Mouse (Mus musculus) stomach, postnatal 0 days (tissue): ENCODE measurements around the gene Efna5. TPM values are rescaled to one million over a fixed set of nuclear protein-coding genes. Genes with fewer than 3 reads are reported as not detected.

Experiments used
- ATAC-seq: fragments of 200-750 bp; cut with Nextera tagmentation; 2 replicates; pipeline ENCODE4 v1.8.0; 2017; ENCODE audit not compliant: low FRiP score, low TSS enrichment
- DNase-seq: peaks from one replicate; pipeline ENCODE4 v3.0.0-alpha.2; 2016; ENCODE audit warnings: low spot score
- H3K27ac ChIP-seq: fragments of 300-500 bp; sonication (generic); replicated peaks from 2 replicates; pipeline ENCODE4 v1.5.1; 2014; ENCODE audit warnings: mild to moderate bottlenecking, control low read depth
- H3K27me3 ChIP-seq: fragments of 300-500 bp; sonication (generic); 2 replicates; pipeline ENCODE4 v1.6.1; 2014; ENCODE audit warnings: low read length; ENCODE audit not compliant: control insufficient read depth, insufficient read depth
- H3K36me3 ChIP-seq: fragments of 300-500 bp; sonication (generic); 2 replicates; pipeline ENCODE4 v1.6.1; 2014; ENCODE audit warnings: low read length, mixed read lengths; ENCODE audit not compliant: control insufficient read depth, insufficient read depth
- H3K4me1 ChIP-seq: fragments of 300-500 bp; sonication (generic); replicated peaks from 2 replicates; pipeline ENCODE4 v1.6.1; 2014; ENCODE audit warnings: antibody characterized with exemption; ENCODE audit not compliant: control insufficient read depth, insufficient read depth
- H3K4me2 ChIP-seq: fragments of 300-500 bp; sonication (generic); replicated peaks from 2 replicates; pipeline ENCODE4 v1.6.1; 2014; ENCODE audit warnings: low read depth, mild to moderate bottlenecking, control low read depth, moderate library complexity
- H3K4me3 ChIP-seq: fragments of 300-500 bp; sonication (generic); 2 replicates; pipeline ENCODE4 v1.5.1; 2014; ENCODE audit warnings: low read depth, low read length, control low read depth
- H3K9ac ChIP-seq: fragments of 300-500 bp; sonication (generic); 2 replicates; pipeline ENCODE4 v1.6.1; 2014; ENCODE audit warnings: mild to moderate bottlenecking, low read length, control low read depth, mixed read lengths
- H3K9me3 ChIP-seq: fragments of 300-500 bp; sonication (generic); 2 replicates; pipeline ENCODE4 v1.6.1; 2016; ENCODE audit warnings: low read length; ENCODE audit not compliant: control insufficient read depth
- CTCF ChIP-seq: IDR thresholded peaks from 2 replicates; pipeline ENCODE4 v1.5.1; 2016; ENCODE audit warnings: antibody characterized with exemption, low read depth, mild to moderate bottlenecking, moderate library complexity
- EP300 ChIP-seq: optimal IDR thresholded peaks from 2 replicates; pipeline ENCODE3; 2016; ENCODE audit warnings: antibody characterized with exemption
- WGBS: fragments of 180-500 bp; shearing (Covaris S2); extraction: QIAGEN DNeasy Blood & Tissue Kit; methylation state at CpG from one replicate; pipeline ENCODE4 v1.1.7; 2014; 5-methylcytosine and 5-hydroxymethylcytosine counted together
- polyA plus RNA-seq: library from polyadenylated mRNA; unstranded; fragments of >200 nt; fragmentation: Nextera tagmentation; extraction: Ambion mirVana; gene quantifications from 2 replicates; pipeline ENCODE4 v1.2.1, GENCODE M21; 2015

Gene Efna5
- polyA plus RNA-seq, 1 experiment from 2014 or later: 23.9 TPM

GRCm38 (mm10) chr17:62832550-62833127, 48.5 kb downstream of the Efna5 start:
- no peak overlapping the region for H3K4me2 ChIP-seq
- H3K9ac ChIP-seq: no peak overlapping the region
- H3K27me3 ChIP-seq: no peaks in the 10 kb centered on the region
- H3K27ac ChIP-seq: no peak overlapping the region
- no peaks in the 10 kb centered on the region for H3K36me3 ChIP-seq
- no peak overlapping the region for H3K4me3 ChIP-seq
- no peak for TF ChIP-seq CTCF
- TF ChIP-seq EP300: no peak
- no peaks in the 10 kb centered on the region for H3K9me3 ChIP-seq
- WGBS: 68% methylated on average over 16 of the region's 16 CpGs
- ATAC-seq (no peak), DNase-seq (no peak)
- H3K4me1 ChIP-seq: no peaks in the 10 kb centered on the region

- no peak overlapping the region for H3K4me3 ChIP-seq
Observed at GRCm38 (mm10) chr17:62827549-62827948, 53.6 kb downstream of the Efna5 start.

GRCm38 (mm10) chr17:62821219-62821618, 59.9 kb downstream of the Efna5 start:
- ATAC-seq (no peak), DNase-seq (no peak)
- Histone ChIP-seq H3K4me3 (no peak overlapping the region), H3K9ac (no peak overlapping the region), H3K4me2 (no peak overlapping the region), H3K27me3 (no peaks in the 10 kb centered on the region), H3K4me1 (0 out of 2 replicates have a peak, but pooled peaks cover 4% of the 10 kb centered on the region), H3K36me3 (no peaks in the 10 kb centered on the region), H3K9me3 (no peaks in the 10 kb centered on the region), H3K27ac (no peak overlapping the region)
- TF ChIP-seq EP300: no peak
- TF ChIP-seq CTCF: no peak
- WGBS: 89% methylated on average over 11 of the region's 11 CpGs

More at GRCm38 (mm10) chr17:62827549-62827948, 53.6 kb downstream of the Efna5 start:
- H3K9me3 ChIP-seq: no peaks in the 10 kb centered on the region
- no peak for TF ChIP-seq EP300
- no peak for TF ChIP-seq CTCF
- DNase-seq (no peak), ATAC-seq (no peak)
- no peaks in the 10 kb centered on the region for H3K27me3 ChIP-seq
- H3K4me2 ChIP-seq: no peak overlapping the region
- no peaks in the 10 kb centered on the region for H3K4me1 ChIP-seq
- 74% methylated on average over 6 of the region's 6 CpGs for WGBS
- no peak overlapping the region for H3K27ac ChIP-seq
- H3K9ac ChIP-seq: no peak overlapping the region
- H3K36me3 ChIP-seq: no peaks in the 10 kb centered on the region

- DNase-seq: no peak
- no peak overlapping the region for H3K27ac ChIP-seq
- 0 out of 2 replicates have a peak, but pooled peaks cover 4% of the 10 kb centered on the region for H3K4me1 ChIP-seq
- no peaks in the 10 kb centered on the region for H3K9me3 ChIP-seq
- no peak for ATAC-seq
- no peak overlapping the region for H3K9ac ChIP-seq
- no peaks in the 10 kb centered on the region for H3K36me3 ChIP-seq
- H3K27me3 ChIP-seq: no peaks in the 10 kb centered on the region
- no peak overlapping the region for H3K4me3 ChIP-seq
- 84% methylated on average over 5 of the region's 5 CpGs for WGBS
- no peak overlapping the region for H3K4me2 ChIP-seq
- TF ChIP-seq EP300: no peak
- no peak for TF ChIP-seq CTCF
Observed at GRCm38 (mm10) chr17:62819931-62820330, 61.2 kb downstream of the Efna5 start.

GRCm38 (mm10) chr17:62818821-62819220, 62.3 kb downstream of the Efna5 start:
- Histone ChIP-seq H3K4me2 (no peak overlapping the region), H3K27me3 (no peaks in the 10 kb centered on the region), H3K9me3 (no peaks in the 10 kb centered on the region), H3K27ac (no peak overlapping the region), H3K9ac (no peak overlapping the region), H3K4me1 (0 out of 2 replicates have a peak, but pooled peaks cover 4% of the 10 kb centered on the region), H3K4me3 (no peak overlapping the region), H3K36me3 (no peaks in the 10 kb centered on the region)
- WGBS: 28% methylated on average over 8 of the region's 8 CpGs
- ATAC-seq: no peak
- no peak for TF ChIP-seq EP300
- TF ChIP-seq CTCF: no peak
- DNase-seq: no peak

GRCm38 (mm10) chr17:62818337-62818736, 62.8 kb downstream of the Efna5 start:
- Histone ChIP-seq H3K9ac (no peak overlapping the region), H3K27me3 (no peaks in the 10 kb centered on the region), H3K4me3 (no peak overlapping the region), H3K27ac (no peak overlapping the region), H3K4me2 (no peak overlapping the region), H3K9me3 (no peaks in the 10 kb centered on the region), H3K4me1 (0 out of 2 replicates have a peak, but pooled peaks cover 4% of the 10 kb centered on the region), H3K36me3 (no peaks in the 10 kb centered on the region)
- no peak for ATAC-seq
- no peak for DNase-seq
- 61% methylated on average over 2 of the region's 2 CpGs for WGBS
- TF ChIP-seq CTCF (no peak), EP300 (no peak)
